Mouse (Mus musculus) layer of hippocampus, adult 9-11 months (tissue): Measurements from ENCODE around the gene Ptpn1.

ENCODE experiments used
- DNase-seq: peaks from one replicate; pipeline ENCODE4 v3.0.0; 2022

Ptpn1 gene

GRCm38 (mm10) chr2:168019201-168019715 is 87.4 kb downstream of the Ptpn1 start:
- DNase-seq: peak; percentile 26

GRCm38 (mm10) chr2:168023763-168024402 is 92.0 kb downstream of the Ptpn1 start:
- no peak for DNase-seq

- DNase-seq: peak; percentile 80
Observed at GRCm38 (mm10) chr2:168025174-168025573, 93.3 kb downstream of the Ptpn1 start.

GRCm38 (mm10) chr2:168025882-168026281 is 94.0 kb downstream of the Ptpn1 start:
- no peak for DNase-seq

GRCm38 (mm10) chr2:168026467-168026866 is 94.6 kb downstream of the Ptpn1 start:
- DNase-seq: no peak

GRCm38 (mm10) chr2:168028376-168028775 is 96.5 kb downstream of the Ptpn1 start:
- no peak for DNase-seq
